Mouse (Mus musculus) T-helper 17 cell (primary cell): Measurements from ENCODE around the gene Psmb2.

ENCODE experiments used
- in situ Hi-C, 2 experiments: fragments of 300-600 bp; cut with MboI, MseI; formaldehyde crosslinking; loops; 1 replicate in 1 of 2; 2 replicates in 1 of 2; pipeline ENCODE4 v1.15.1; 2025; ENCODE audit warnings: high pct_unique_total_duplicates in 2 of 2

The Psmb2 gene

GRCm38 (mm10) chr4:126707439-126707826 is 30.0 kb downstream of the Psmb2 start:
- in situ Hi-C loops = no loop called here

GRCm38 (mm10) chr4:126732111-126732510 is 54.7 kb downstream of the Psmb2 start:
- in situ Hi-C loops = loop anchor here in 1 of 2 experiments (5.0 to 25.0 kb wide), 2 partner anchors 120 to 265 kb away; partner anchors contain the start of gene 5730409E04Rik

GRCm38 (mm10) chr4:126732531-126733380 is 55.3 kb downstream of the Psmb2 start:
- in situ Hi-C loops = loop anchor here in 1 of 2 experiments (5.0 to 25.0 kb wide), 2 partner anchors 120 to 265 kb away; partner anchors contain the start of gene 5730409E04Rik

- in situ Hi-C loops = loop anchor here in 1 of 2 experiments (5.0 to 25.0 kb wide), 2 partner anchors 122 to 263 kb away; partner anchors contain the start of gene 5730409E04Rik
Observed at GRCm38 (mm10) chr4:126734001-126734603, 56.7 kb downstream of the Psmb2 start.

- in situ Hi-C loops = loop anchor here in 1 of 2 experiments (5.0 to 25.0 kb wide), 2 partner anchors 123 to 262 kb away; partner anchors contain the start of gene 5730409E04Rik
Observed at GRCm38 (mm10) chr4:126734700-126735381, 57.4 kb downstream of the Psmb2 start.

GRCm38 (mm10) chr4:126735382-126736000 is 58.1 kb downstream of the Psmb2 start:
- in situ Hi-C loops = loop anchor here in 1 of 2 experiments (25.0 kb wide), 1 partner anchor 123 kb away; the partner anchor contains the start of gene 5730409E04Rik

- in situ Hi-C loops = loop anchor here in 1 of 2 experiments (25.0 kb wide), 1 partner anchor 124 kb away; the partner anchor contains the start of gene 5730409E04Rik
Observed at GRCm38 (mm10) chr4:126736001-126736414, 58.6 kb downstream of the Psmb2 start, which contains the start of gene Tfap2e. Gene Tfap2e, minus strand, starts transcription at chr4:126736240.

GRCm38 (mm10) chr4:126739966-126740676 is 62.7 kb downstream of the Psmb2 start:
- in situ Hi-C loops = loop anchor here (10.0 to 25.0 kb wide), 2 partner anchors 128 to 135 kb away; partner anchors contain the start of gene 5730409E04Rik (in 2 of the 2)

GRCm38 (mm10) chr4:126741448-126741847 is 64.0 kb downstream of the Psmb2 start:
- in situ Hi-C loops = loop anchor here (10.0 to 25.0 kb wide), 2 partner anchors 129 to 137 kb away; partner anchors contain the start of gene 5730409E04Rik (in 2 of the 2)

GRCm38 (mm10) chr4:126742976-126743375 is 65.5 kb downstream of the Psmb2 start:
- in situ Hi-C loops = loop anchor here (10.0 to 25.0 kb wide), 2 partner anchors 131 to 138 kb away; partner anchors contain the start of gene 5730409E04Rik (in 2 of the 2)

- in situ Hi-C loops = loop anchor here (10.0 to 25.0 kb wide), 2 partner anchors 131 to 139 kb away; partner anchors contain the start of gene 5730409E04Rik (in 2 of the 2)
Observed at GRCm38 (mm10) chr4:126743713-126744112, 66.3 kb downstream of the Psmb2 start.

GRCm38 (mm10) chr4:126744831-126745230 is 67.4 kb downstream of the Psmb2 start:
- in situ Hi-C loops = loop anchor here (10.0 to 25.0 kb wide), 2 partner anchors 133 to 140 kb away; partner anchors contain the start of gene 5730409E04Rik (in 2 of the 2)

- in situ Hi-C loops = loop anchor here (10.0 to 25.0 kb wide), 2 partner anchors 133 to 141 kb away; partner anchors contain the start of gene 5730409E04Rik (in 2 of the 2)
Observed at GRCm38 (mm10) chr4:126745506-126746193, 68.2 kb downstream of the Psmb2 start.

GRCm38 (mm10) chr4:126746194-126746840 is 68.9 kb downstream of the Psmb2 start:
- in situ Hi-C loops = loop anchor here (10.0 to 25.0 kb wide), 2 partner anchors 134 to 142 kb away; partner anchors contain the start of gene 5730409E04Rik (in 2 of the 2)

- in situ Hi-C loops = loop anchor here (10.0 to 25.0 kb wide), 2 partner anchors 136 to 144 kb away; partner anchors contain the start of gene 5730409E04Rik (in 2 of the 2)
Observed at GRCm38 (mm10) chr4:126748381-126748780, 71.0 kb downstream of the Psmb2 start.

- in situ Hi-C loops = loop anchor here (10.0 to 25.0 kb wide), 2 partner anchors 137 to 145 kb away; partner anchors contain the start of gene 5730409E04Rik (in 2 of the 2)
Observed at GRCm38 (mm10) chr4:126749553-126749952, 72.1 kb downstream of the Psmb2 start.

GRCm38 (mm10) chr4:126750046-126750683 is 72.7 kb downstream of the Psmb2 start:
- in situ Hi-C loops = loop anchor here in 1 of 2 experiments (5.0 kb wide), 1 partner anchor 193 kb away; the partner anchor contains the start of gene Clspn
